In genomic region chr7:64697791-64698337, GRCm38 (mm10) we compare ENCODE assay signal across 22 mouse cellular contexts.
DNase-seq lines count a peak whose midpoint lies in the region; ATAC-seq and TF ChIP-seq lines count a peak whose summit lies in the region.
"Had no signal": no experiment of that assay in that cellular context is flagged by ENCODE, and none has a peak within 500 bp of the region (broad histone marks: within the 10 kb centered on the region; RNA-seq: fewer than 3 reads in every experiment).

No protein-coding gene starts in this region.

- H3K9me3 ChIP-seq in forebrain, embryonic 12.5 days = no peaks in the 10 kb centered on the region
- no peaks in the 10 kb centered on the region for H3K9me3 ChIP-seq in forebrain, embryonic 10.5 days
- no peaks in the 10 kb centered on the region for H3K9me3 ChIP-seq in hindbrain, postnatal 0 days (ENCODE audit: low read length)
- no peaks in the 10 kb centered on the region for H3K9me3 ChIP-seq in neural tube, embryonic 14.5 days (ENCODE audit: control insufficient read depth, low read length)
- H3K9me3 ChIP-seq in heart, embryonic 10.5 days = no peaks in the 10 kb centered on the region
- H3K9me3 ChIP-seq: embryonic facial prominence, embryonic 13.5 days; limb, embryonic 10.5 days had no signal

- TF ChIP-seq CTCF in layer of hippocampus, adult 2 months (conservative IDR thresholded peaks at IDR 0.05) = no peak
- TF ChIP-seq CTCF in hindbrain, postnatal 0 days (IDR thresholded peaks at IDR 0.05; ENCODE audit: low read depth) = no peak

- H3K4me2 ChIP-seq in forebrain, embryonic 12.5 days = no peak overlapping the region
- no peak overlapping the region for H3K4me2 ChIP-seq in hindbrain, postnatal 0 days (ENCODE audit: low read depth, low read length)
- no peak overlapping the region for H3K4me2 ChIP-seq in neural tube, embryonic 14.5 days (ENCODE audit: low read depth, low read length)
- H3K4me2 ChIP-seq: embryonic facial prominence, embryonic 13.5 days had no signal

- peaks cover 14% of the 10 kb centered on the region for H3K36me3 ChIP-seq in forebrain, embryonic 12.5 days (replicated peaks)
- H3K36me3 ChIP-seq in forebrain, embryonic 10.5 days (replicated peaks) = peaks cover 12% of the 10 kb centered on the region
- no peaks in the 10 kb centered on the region for H3K36me3 ChIP-seq in hindbrain, postnatal 0 days (ENCODE audit: insufficient read depth, low read length)
- 0 out of 2 replicates have a peak, but pooled peaks cover 7% of the 10 kb centered on the region for H3K36me3 ChIP-seq in neural tube, embryonic 14.5 days (ENCODE audit: control insufficient read depth, insufficient read depth, low read length)
- no peaks in the 10 kb centered on the region for H3K36me3 ChIP-seq in heart, embryonic 10.5 days
- H3K36me3 ChIP-seq: embryonic facial prominence, embryonic 13.5 days; limb, embryonic 10.5 days had no signal

- no peak overlapping the region for H3K9ac ChIP-seq in forebrain, embryonic 12.5 days
- no peak overlapping the region for H3K9ac ChIP-seq in hindbrain, postnatal 0 days (replicated peaks; ENCODE audit: low read length)
- no peak overlapping the region for H3K9ac ChIP-seq in neural tube, embryonic 14.5 days (replicated peaks; ENCODE audit: low read depth, low read length)
- H3K9ac ChIP-seq: embryonic facial prominence, embryonic 13.5 days; liver, postnatal 0 days had no signal

- DNase-seq in forebrain, embryonic 10.5 days (ENCODE audit: extremely low spot score, low spot score) = no peak
- no peak for DNase-seq in layer of hippocampus, adult 2 months (ENCODE audit: low spot score in 2 of 2)
- no peak for DNase-seq in layer of hippocampus, postnatal 25 days (ENCODE audit: extremely low spot score in 1 of 2, low spot score in 1 of 2)
- peak; percentile 42 for DNase-seq in hindbrain, postnatal 0 days (ENCODE audit: low spot score)
- no peak for DNase-seq in right cerebral cortex, postnatal 10 days (ENCODE audit: low spot score in 2 of 2)
- no peak for DNase-seq in heart, embryonic 10.5 days (ENCODE audit: low spot score)
- DNase-seq: adrenal gland, adult 2 months; cerebellum, adult 9-11 months; gastrocnemius, postnatal 14 days; heart, adult 2 months; heart, postnatal 10 days; kidney, adult 2 months; kidney, postnatal 10 days; liver, postnatal 0 days; lung, postnatal 10 days; retina, postnatal 1 day; thymus, postnatal 25 days had no signal

- ATAC-seq in forebrain, embryonic 12.5 days (ENCODE audit: low FRiP score) = no peak
- ATAC-seq in hindbrain, postnatal 0 days = 0 out of 2 replicates have a peak, but pooled peaks have one; percentile 11
- peak; percentile 46 for ATAC-seq in neural tube, embryonic 14.5 days (ENCODE audit: low read depth)
- ATAC-seq: liver, postnatal 0 days had no signal

- no peaks in the 10 kb centered on the region for H3K27me3 ChIP-seq in forebrain, embryonic 12.5 days
- H3K27me3 ChIP-seq in forebrain, embryonic 10.5 days (ENCODE audit: poor library complexity, severe bottlenecking) = no peaks in the 10 kb centered on the region
- H3K27me3 ChIP-seq in hindbrain, postnatal 0 days (ENCODE audit: insufficient read depth, low read length) = no peaks in the 10 kb centered on the region
- H3K27me3 ChIP-seq in neural tube, embryonic 14.5 days (ENCODE audit: control insufficient read depth, insufficient read depth, low read length) = no peaks in the 10 kb centered on the region
- H3K27me3 ChIP-seq in heart, embryonic 10.5 days (ENCODE audit: insufficient read depth, poor library complexity, severe bottlenecking) = no peaks in the 10 kb centered on the region
- H3K27me3 ChIP-seq: embryonic facial prominence, embryonic 13.5 days had no signal

- peaks cover 28% of the 10 kb centered on the region for H3K4me1 ChIP-seq in forebrain, embryonic 12.5 days
- H3K4me1 ChIP-seq in forebrain, embryonic 10.5 days = peaks cover 8% of the 10 kb centered on the region; the same call in 1 of the 2 replicates
- H3K4me1 ChIP-seq in hindbrain, postnatal 0 days (ENCODE audit: insufficient read depth, low read length) = peaks cover 13% of the 10 kb centered on the region
- H3K4me1 ChIP-seq in neural tube, embryonic 14.5 days (ENCODE audit: control insufficient read depth, insufficient read depth, low read length) = peaks cover 20% of the 10 kb centered on the region
- H3K4me1 ChIP-seq in heart, embryonic 10.5 days = no peaks in the 10 kb centered on the region
- H3K4me1 ChIP-seq: embryonic facial prominence, embryonic 13.5 days; limb, embryonic 10.5 days had no signal

- WGBS in forebrain, embryonic 12.5 days = 82% methylated on average over 6 of the region's 6 CpGs
- WGBS in forebrain, embryonic 10.5 days = 88% methylated on average over 6 of the region's 6 CpGs
- WGBS in hindbrain, postnatal 0 days = 33% methylated on average over 6 of the region's 6 CpGs
- WGBS in neural tube, embryonic 14.5 days = 25% methylated on average over 6 of the region's 6 CpGs
- WGBS in heart, embryonic 10.5 days = 82% methylated on average over 6 of the region's 6 CpGs

- no peak overlapping the region for H3K4me3 ChIP-seq in forebrain, embryonic 12.5 days (replicated peaks)
- no peak overlapping the region for H3K4me3 ChIP-seq in forebrain, embryonic 10.5 days
- no peak overlapping the region for H3K4me3 ChIP-seq in layer of hippocampus, adult 2 months
- no peak overlapping the region for H3K4me3 ChIP-seq in hindbrain, postnatal 0 days (ENCODE audit: low read length)
- H3K4me3 ChIP-seq in neural tube, embryonic 14.5 days (ENCODE audit: low read depth, low read length) = no peak overlapping the region
- no peak overlapping the region for H3K4me3 ChIP-seq in heart, embryonic 10.5 days
- H3K4me3 ChIP-seq: embryonic facial prominence, embryonic 13.5 days; heart, adult 2 months; limb, embryonic 10.5 days had no signal

- H3K27ac ChIP-seq in forebrain, embryonic 12.5 days = peak overlapping the region; percentile 75
- no peak overlapping the region for H3K27ac ChIP-seq in forebrain, embryonic 10.5 days
- peak overlapping the region; percentile 67 for H3K27ac ChIP-seq in layer of hippocampus, adult 2 months
- H3K27ac ChIP-seq in hindbrain, postnatal 0 days = peak overlapping the region; percentile 33; the same call in 1 of the 2 replicates
- peak overlapping the region; percentile 18; the same call in 1 of the 2 replicates for H3K27ac ChIP-seq in neural tube, embryonic 14.5 days (ENCODE audit: low read depth, low read length)
- H3K27ac ChIP-seq in heart, embryonic 10.5 days = no peak overlapping the region
- H3K27ac ChIP-seq: embryonic facial prominence, embryonic 13.5 days; heart, adult 2 months; limb, embryonic 10.5 days; stomach, postnatal 0 days had no signal

Comparison
In these comparisons a context has a peak if more than half of its experiments do, and no peak if none do; other contexts are left out.
1. H3K27ac ChIP-seq: peak in forebrain, embryonic 12.5 days (single experiment), layer of hippocampus, adult 2 months (single experiment), hindbrain, postnatal 0 days (single experiment) and neural tube, embryonic 14.5 days (single experiment); none in forebrain, embryonic 10.5 days (single experiment) and heart, embryonic 10.5 days (single experiment).